Mouse (Mus musculus) hematopoietic stem cell, adult 5-6 weeks (primary cell): Measurements from ENCODE around the gene Tap2. TPM values are rescaled to one million over a fixed set of nuclear protein-coding genes. Genes with fewer than 3 reads are reported as not detected.
A peak's percentile ranks its signal among the peaks of the same experiment; 100 is the strongest.

Experiments used
- ATAC-seq, 2 experiments: fragments of 125-278 bp in 1 of 2; replicated peaks in 1 of 2; 2 replicates each; pipeline ENCODE4 v1.8.0; 2016 to 2017; ENCODE audit warnings: inconsistent platforms in 2 of 2, mild to moderate bottlenecking in 2 of 2, moderate number of reproducible peaks in 2 of 2, low read depth in 1 of 2, moderate TSS enrichment in 1 of 2; ENCODE audit not compliant: low FRiP score in 2 of 2, poor library complexity in 2 of 2, severe bottlenecking in 2 of 2, insufficient read depth in 1 of 2, low TSS enrichment in 1 of 2
- total RNA-seq: library from RNA; stranded (forward); fragments of 172-1452, 232-1000 nt; gene quantifications from 2 replicates; pipeline ENCODE4 v1.2.3, GENCODE M21; 2017

Gene Tap2
- total RNA-seq, 1 experiment from 2014 or later = 116 TPM

DNA sequence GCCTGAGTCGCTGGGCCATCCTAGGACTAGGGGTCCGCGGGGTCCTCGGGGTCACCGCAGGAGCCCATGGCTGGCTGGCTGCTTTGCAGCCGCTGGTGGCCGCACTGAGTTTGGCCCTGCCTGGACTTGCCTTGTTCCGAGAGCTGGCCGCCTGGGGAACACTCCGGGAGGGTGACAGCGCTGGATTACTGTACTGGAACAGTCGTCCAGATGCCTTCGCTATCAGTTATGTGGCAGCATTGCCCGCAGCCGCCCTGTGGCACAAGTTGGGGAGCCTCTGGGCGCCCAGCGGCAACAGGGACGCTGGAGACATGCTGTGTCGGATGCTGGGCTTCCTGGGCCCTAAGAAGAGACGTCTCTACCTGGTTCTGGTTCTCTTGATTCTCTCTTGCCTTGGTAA, 15.3 kb upstream of the Tap2 start:
- no peak for ATAC-seq

- no peak for ATAC-seq
These were observed 14.3 kb upstream of the Tap2 start for GRCm38 (mm10) chr17:34188986-34189385.

- ATAC-seq = no peak
These were observed 10.5 kb upstream of the Tap2 start for GRCm38 (mm10) chr17:34192852-34193251.

- no peak for ATAC-seq
These were observed 9.9 kb upstream of the Tap2 start for GRCm38 (mm10) chr17:34193468-34193867.

- no peak for ATAC-seq
These were observed 8.6 kb upstream of the Tap2 start for GRCm38 (mm10) chr17:34194723-34195122.

DNA sequence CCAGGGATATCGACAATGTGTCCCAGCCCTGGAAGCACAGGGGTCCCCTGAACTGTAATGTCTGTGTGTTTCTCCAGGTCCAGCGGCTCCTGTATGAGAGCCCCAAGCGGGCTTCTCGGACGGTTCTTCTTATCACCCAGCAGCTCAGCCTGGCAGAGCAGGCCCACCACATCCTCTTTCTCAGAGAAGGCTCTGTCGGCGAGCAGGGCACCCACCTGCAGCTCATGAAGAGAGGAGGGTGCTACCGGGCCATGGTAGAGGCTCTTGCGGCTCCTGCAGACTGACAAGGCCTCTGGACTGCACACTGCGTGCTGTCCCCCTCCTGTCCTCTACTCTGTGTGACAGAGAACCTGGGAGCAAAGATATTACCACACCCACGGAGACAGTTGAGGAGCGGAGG, 6.8 kb upstream of the Tap2 start:
- ATAC-seq = peak; percentile 63 to 67

GRCm38 (mm10) chr17:34196941-34197894, 6.1 kb upstream of the Tap2 start, which contains the start of gene Psmb8:
Gene Psmb8 (plus strand): TSS chr17:34197721.
- peak; percentile 74 to 77 for ATAC-seq

DNA sequence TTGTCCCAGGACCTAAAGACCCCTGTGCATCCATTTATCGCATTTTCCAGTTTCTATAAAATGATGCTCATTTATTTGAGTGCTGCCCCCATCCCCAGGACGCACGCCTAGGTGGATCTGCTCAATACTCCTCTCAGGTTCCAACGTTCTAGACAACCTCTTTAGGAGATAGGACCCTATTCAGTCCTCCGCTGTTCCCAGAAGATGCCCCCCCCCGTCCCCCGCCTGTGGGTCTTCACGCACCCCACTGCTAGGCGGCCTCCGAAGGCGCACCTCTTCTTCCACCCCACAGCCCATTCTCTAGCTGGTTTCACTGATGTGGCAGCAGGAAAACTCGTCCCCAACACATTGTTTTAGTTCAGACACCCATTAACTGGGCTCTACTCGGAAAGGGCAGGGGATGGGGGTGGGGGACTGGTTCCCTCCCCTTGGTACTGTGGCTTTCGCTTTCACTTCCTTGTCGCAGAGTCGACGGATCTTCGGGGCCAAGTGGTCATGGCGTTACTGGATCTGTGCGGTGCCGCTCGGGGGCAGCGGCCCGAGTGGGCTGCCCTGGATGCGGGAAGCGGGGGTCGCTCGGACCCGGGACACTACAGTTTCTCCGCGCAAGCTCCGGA, 5.3 kb upstream of the Tap2 start:
- ATAC-seq = peak; percentile 54 to 75; a peak in 3 of 4 replicates

- no peak; a peak in 1 of 4 replicates for ATAC-seq
These were observed 4.8 kb upstream of the Tap2 start for GRCm38 (mm10) chr17:34198521-34198912.

DNA sequence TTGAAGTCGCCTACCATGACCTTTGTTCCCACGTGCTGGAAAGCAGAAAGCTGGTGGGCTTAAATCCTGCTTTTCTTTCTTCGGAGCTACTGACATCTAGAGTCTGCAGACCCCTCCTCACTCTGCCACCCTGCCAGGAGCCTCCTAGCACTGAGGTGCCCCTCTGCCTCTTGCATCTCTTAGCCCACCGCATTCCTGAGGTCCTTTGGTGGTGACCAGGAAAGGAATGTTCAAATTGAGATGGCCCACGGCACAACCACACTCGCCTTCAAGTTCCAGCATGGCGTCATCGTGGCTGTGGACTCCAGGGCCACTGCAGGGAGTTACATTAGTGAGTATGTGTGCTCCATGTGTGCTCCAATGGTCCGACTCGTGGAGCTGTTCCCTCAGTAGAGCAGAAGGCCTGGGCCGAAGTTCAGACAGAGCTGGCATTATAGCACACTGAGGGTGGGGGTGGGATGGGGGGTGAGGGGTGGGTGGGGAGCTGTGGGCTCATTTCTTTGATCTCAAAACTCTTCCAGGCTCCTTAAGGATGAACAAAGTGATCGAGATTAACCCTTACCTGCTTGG, 4.2 kb upstream of the Tap2 start:
- ATAC-seq = no peak

GRCm38 (mm10) chr17:34200047-34200446, 3.3 kb upstream of the Tap2 start:
- ATAC-seq = no peak

GRCm38 (mm10) chr17:34200772-34201505, 2.4 kb upstream of the Tap2 start:
- no peak for ATAC-seq

DNA sequence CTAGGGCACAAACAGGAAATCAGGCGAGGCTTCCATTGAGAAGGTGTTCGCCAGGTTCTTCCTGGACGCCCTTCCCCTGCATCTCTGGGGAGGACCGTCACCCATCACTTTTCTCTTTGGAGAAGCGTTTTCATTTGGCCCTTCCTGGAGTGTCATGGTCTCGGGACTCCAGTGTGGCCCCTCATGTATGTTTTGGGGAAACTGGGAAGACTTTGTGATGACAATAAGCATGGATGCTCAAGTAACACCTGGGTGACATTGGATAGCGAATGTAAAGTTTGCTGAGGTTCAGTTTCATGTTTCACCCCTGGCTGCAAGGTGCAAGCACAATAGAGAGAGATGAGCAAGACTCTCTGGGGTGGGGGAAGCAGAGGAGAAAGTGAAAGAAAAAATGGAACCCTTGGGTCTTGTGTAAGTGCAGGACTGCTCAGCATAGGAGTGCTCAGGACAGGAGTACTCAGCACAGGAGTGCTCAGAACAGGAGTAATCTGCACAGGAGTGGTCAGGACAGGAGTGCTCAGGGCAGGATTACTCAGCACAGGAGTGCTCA, 1.7 kb upstream of the Tap2 start:
- ATAC-seq = no peak

GRCm38 (mm10) chr17:34202760-34203442, 426 bp upstream of the Tap2 start:
- no peak for ATAC-seq

DNA sequence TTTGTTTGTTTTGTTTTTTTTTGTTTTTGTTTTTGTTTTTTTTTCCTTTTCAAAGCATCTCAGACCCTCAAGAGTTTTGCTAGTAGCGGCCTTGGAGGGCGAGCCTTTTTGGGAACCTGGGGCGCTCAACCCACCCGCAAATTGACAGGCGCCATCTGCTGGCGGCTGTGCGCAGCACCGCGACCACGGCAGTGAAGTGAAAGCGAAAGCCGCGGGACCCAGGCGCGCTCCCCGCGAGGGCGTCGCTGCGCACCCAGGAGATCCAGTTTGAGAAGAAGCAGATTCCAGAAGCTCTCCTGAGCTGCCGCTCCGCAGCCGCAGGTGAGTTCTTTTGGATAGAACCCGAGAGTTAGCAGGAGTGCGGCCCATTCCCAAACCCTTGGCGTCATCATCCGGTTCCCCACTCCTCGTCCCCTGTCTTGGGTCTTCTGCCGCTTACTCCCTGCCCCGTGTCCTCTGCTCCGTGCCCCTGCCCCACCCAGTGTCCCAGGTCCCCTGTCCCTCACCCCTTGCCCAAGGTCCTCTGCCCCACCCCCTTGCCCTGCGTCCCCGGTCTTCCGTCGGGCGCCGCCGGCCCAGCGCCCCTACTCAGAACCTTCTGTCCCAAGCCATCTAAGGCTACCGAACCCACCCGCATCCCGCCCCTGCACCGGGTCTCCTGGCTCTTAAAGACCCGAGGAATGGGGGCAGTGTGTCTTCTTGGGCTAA, 1.1 kb downstream of the Tap2 start:
- peak; percentile 60 to 66 for ATAC-seq

- peak in 1 of 2 experiments; percentile 4; a peak in 1 of 4 replicates for ATAC-seq
These were observed 1.9 kb downstream of the Tap2 start for GRCm38 (mm10) chr17:34205021-34205745.
